Mouse (Mus musculus) testis, adult 2 months (tissue): ENCODE data around the gene Fto.

Experiments used
- CTCF ChIP-seq: fragments of 200-500 bp; IDR thresholded peaks from 2 replicates; pipeline ENCODE4 v1.5.1; 2012; ENCODE audit warnings: low read depth, mild to moderate bottlenecking, inconsistent platforms, low read length, moderate library complexity; ENCODE audit not compliant: control insufficient read depth, insufficient read depth, insufficient replicate concordance
- POLR2A ChIP-seq: fragments of 200-500 bp; IDR thresholded peaks from 2 replicates; pipeline ENCODE4 v1.6.1; 2012; ENCODE audit warnings: low read depth, mild to moderate bottlenecking, inconsistent platforms, low read length, moderate library complexity; ENCODE audit not compliant: control insufficient read depth

DNA sequence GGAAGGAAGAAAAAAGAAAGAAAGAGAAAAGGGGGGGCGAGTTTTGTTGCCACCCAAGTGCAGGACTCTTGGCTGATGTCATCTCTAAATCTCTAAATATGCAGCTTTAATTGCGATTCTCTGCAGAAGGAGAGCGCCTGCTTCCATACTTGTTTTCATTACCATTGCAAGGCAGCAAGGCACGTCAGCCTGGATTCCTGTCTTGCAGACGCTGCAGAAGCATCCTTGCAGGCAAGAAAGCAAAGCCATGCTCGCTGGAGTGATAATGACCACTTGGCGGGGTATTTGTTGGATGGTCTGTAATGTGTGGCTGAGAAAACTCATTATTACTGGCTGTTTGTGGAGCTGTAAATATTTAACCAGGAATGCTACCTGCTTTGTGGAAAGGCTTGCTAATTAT, 396.4 kb downstream of the Fto start:
- TF ChIP-seq CTCF = no peak
- TF ChIP-seq POLR2A = no peak
